Mouse (Mus musculus) erythroblast, embryonic 14.5 days (primary cell): ENCODE measurements around the gene Sctr. TPM values are rescaled to one million over a fixed set of nuclear protein-coding genes. Genes with fewer than 3 reads are reported as not detected.

Experiments
- H3K27me3 ChIP-seq: 2 replicates; pipeline ENCODE4 v1.6.1; 2012; ENCODE audit warnings: inconsistent platforms; ENCODE audit not compliant: control insufficient read depth
- H3K36me3 ChIP-seq: 2 replicates; pipeline ENCODE4 v1.6.1; 2012; ENCODE audit warnings: mild to moderate bottlenecking, inconsistent platforms; ENCODE audit not compliant: control insufficient read depth
- H3K4me1 ChIP-seq: 2 replicates; pipeline ENCODE4 v1.6.1; 2012; ENCODE audit warnings: inconsistent platforms; ENCODE audit not compliant: control insufficient read depth
- H3K4me3 ChIP-seq: replicated peaks from 2 replicates; pipeline ENCODE3; 2012; ENCODE audit warnings: moderate library complexity, mild to moderate bottlenecking, inconsistent platforms
- H3K9me3 ChIP-seq: 2 replicates; pipeline ENCODE4 v1.6.1; 2012; ENCODE audit warnings: low read length, inconsistent platforms, mixed read lengths; ENCODE audit not compliant: control insufficient read depth
- GATA1 ChIP-seq: IDR thresholded peaks from 2 replicates; pipeline ENCODE4 v1.6.1; 2012; ENCODE audit warnings: low read length, inconsistent platforms, mixed read lengths
- TAL1 ChIP-seq: IDR thresholded peaks from 3 replicates; pipeline ENCODE4 v1.6.1; 2012; ENCODE audit warnings: low read length, inconsistent platforms, mixed read lengths
- polyA plus RNA-seq: library from polyadenylated mRNA; stranded (reverse); fragments of >175 nt; gene quantifications from 2 replicates; pipeline ENCODE4 v1.2.3, GENCODE M21; 2012

The Sctr gene
- polyA plus RNA-seq, 1 experiment: not detected

DNA sequence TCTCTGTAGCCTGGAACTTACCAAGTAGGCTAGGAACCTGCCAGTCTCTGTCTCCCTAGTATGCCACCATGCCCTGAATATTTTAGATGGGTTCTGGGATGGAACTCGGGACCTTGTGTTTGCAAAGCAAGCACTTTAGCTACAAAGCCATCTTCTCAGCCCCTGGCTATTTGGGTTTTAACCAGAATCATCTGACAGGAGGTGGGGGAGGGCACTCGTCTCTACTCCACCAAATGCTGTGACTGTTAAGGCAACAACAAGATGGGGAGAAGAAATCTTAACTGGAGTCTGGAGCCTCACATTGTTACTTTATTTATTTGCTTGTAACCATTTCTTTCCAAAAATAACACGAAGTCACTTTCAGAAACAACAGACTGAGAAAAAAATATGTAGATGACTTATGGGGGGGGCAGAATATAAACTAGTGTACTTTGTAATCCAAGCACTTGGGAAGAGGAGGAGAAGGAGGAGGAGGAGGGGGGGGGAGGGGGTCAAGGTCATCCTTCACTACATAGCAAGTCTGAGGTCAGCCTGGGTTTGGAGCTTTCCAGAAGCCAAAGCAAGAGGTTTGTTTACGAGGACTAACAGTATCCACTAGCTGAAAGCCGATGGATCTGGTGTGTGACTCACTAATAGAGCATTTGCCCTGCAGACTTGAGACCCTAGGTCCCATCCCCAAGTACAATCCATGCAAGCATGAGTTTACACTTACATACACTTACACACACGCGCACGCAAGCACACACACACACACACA is 51.2 kb downstream of the Sctr start:
- Histone ChIP-seq H3K4me1 (no peaks in the 10 kb centered on the region), H3K36me3 (no peaks in the 10 kb centered on the region), H3K4me3 (no peak overlapping the region), H3K9me3 (no peaks in the 10 kb centered on the region), H3K27me3 (no peaks in the 10 kb centered on the region)
- TF ChIP-seq TAL1: no peak

DNA sequence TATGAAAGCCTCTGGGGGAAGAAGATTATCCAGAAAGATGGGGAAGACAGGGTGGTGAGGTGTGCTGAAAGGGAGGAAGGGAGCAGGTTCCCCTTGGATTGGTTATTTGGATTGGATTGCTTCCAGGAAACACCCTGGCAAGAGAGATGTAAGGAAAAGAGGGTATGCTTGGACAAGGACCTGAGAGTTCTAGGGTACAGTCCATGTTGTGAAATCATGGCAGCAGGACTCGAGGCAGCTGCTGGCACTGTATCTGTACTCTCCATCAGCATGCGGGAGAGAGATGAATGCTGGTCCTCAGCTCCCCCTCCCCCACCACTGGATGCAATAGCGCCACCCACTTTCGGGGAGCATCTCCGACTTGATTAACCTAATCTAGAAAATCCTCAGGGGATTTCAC is 54.0 kb downstream of the Sctr start:
- H3K4me1 ChIP-seq: no peaks in the 10 kb centered on the region
- no peaks in the 10 kb centered on the region for H3K27me3 ChIP-seq
- no peaks in the 10 kb centered on the region for H3K36me3 ChIP-seq
- H3K9me3 ChIP-seq: no peaks in the 10 kb centered on the region
- TF ChIP-seq GATA1 (no peak), TAL1 (no peak)
- H3K4me3 ChIP-seq: no peak overlapping the region

DNA sequence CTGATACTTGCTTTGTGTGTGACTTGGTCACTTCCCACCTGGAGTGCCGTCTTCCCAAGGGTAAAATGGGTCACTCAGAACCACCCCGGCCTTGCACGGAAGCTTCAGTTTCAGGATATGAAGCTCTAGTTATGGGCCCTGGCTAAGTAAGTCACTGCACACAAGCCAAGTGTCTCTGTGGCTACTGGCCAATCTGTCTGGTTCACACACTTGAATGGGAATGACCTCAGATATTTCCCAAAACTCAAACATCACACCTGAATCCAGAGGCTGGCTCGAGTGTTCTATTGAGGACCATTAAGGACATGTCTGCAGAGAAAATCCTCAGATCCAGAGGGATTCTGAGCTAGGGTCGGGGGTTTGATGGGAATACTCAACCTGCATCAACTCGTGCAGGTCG is 55.5 kb downstream of the Sctr start:
- Histone ChIP-seq H3K9me3 (no peaks in the 10 kb centered on the region), H3K27me3 (no peaks in the 10 kb centered on the region), H3K36me3 (no peaks in the 10 kb centered on the region), H3K4me3 (no peak overlapping the region), H3K4me1 (no peaks in the 10 kb centered on the region)
- TF ChIP-seq TAL1 (no peak), GATA1 (no peak)

DNA sequence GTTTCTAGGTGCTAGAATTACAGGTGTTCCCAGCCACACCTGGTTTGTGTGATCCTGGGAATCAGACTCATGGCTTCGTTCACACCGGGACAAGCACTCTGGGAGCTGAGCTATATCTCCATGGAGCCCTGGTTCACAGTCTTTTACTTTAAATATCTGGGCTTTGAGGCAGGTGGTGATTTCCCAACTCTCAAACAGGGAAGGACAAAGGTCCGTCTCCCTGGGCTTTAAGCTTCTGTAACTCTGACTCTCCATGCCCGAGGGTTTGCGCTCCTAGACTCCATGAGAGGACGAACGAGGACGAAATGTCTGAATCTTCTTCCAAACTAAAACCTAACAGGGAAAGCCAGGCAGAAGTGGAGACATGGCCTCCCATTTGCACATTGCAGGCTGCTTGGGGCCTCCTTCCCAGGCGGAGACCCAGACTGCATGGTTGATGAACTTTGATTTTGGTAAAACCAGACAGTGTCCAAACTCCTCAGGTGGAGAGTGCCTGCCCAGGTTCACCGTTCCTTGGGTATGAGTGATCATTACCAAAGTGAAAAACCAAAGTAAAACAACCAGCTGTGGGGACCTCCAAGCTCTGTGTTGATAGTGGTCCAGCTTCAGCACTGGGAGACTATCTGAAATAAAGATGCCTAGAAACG is 57.5 kb downstream of the Sctr start:
- Histone ChIP-seq H3K36me3 (peaks cover 4% of the 10 kb centered on the region; the same call in 1 of the 2 replicates), H3K9me3 (no peaks in the 10 kb centered on the region), H3K4me3 (no peak overlapping the region), H3K4me1 (no peaks in the 10 kb centered on the region), H3K27me3 (no peaks in the 10 kb centered on the region)
- TF ChIP-seq GATA1: no peak
- TF ChIP-seq TAL1: no peak

DNA sequence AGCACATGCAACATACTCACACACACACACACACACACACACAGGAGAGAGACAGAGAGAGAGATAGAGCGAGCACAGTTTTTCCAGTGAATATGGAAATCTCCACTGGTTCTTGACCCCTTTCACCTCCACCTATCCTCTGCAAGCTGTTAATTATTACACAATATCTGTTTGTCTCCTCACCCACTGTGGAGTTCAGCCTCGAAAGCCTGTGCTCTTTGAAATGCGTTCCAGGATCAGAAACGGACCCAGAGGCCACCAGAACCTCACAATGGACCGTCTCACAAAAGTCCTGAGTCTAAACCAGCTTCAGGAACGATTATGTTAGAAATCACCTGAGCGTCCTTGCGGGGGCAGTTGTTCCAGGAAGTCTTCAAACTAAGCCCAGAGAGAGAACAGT is 59.5 kb downstream of the Sctr start:
- H3K4me3 ChIP-seq: no peak overlapping the region
- TF ChIP-seq TAL1 (no peak), GATA1 (no peak)
- H3K36me3 ChIP-seq: peaks cover 4% of the 10 kb centered on the region; the same call in 1 of the 2 replicates
- H3K27me3 ChIP-seq: no peaks in the 10 kb centered on the region
- H3K9me3 ChIP-seq: no peaks in the 10 kb centered on the region
- no peaks in the 10 kb centered on the region for H3K4me1 ChIP-seq

DNA sequence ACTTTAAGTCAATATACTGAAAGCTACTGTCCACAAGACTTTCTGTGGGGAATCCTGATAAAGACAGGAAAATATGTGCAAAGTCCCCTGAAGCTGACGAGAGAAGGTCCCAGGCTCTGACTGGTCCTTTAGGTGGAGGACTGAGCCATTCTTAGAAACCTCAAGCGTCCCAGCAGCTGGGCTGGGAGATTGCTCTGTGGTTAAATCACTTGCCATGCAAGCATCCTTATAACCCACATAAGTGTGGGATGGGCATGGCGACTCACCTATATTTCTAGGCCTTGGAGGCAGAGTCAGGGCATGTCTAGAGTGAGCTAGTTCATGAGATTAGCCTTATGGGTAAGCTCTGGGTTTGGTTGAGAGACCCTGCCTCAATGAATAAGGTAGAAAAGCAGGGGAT is 59.9 kb downstream of the Sctr start:
- H3K9me3 ChIP-seq: no peaks in the 10 kb centered on the region
- peaks cover 4% of the 10 kb centered on the region; the same call in 1 of the 2 replicates for H3K36me3 ChIP-seq
- no peak overlapping the region for H3K4me3 ChIP-seq
- H3K4me1 ChIP-seq: no peaks in the 10 kb centered on the region
- no peaks in the 10 kb centered on the region for H3K27me3 ChIP-seq
- TF ChIP-seq GATA1 (no peak), TAL1 (no peak)

DNA sequence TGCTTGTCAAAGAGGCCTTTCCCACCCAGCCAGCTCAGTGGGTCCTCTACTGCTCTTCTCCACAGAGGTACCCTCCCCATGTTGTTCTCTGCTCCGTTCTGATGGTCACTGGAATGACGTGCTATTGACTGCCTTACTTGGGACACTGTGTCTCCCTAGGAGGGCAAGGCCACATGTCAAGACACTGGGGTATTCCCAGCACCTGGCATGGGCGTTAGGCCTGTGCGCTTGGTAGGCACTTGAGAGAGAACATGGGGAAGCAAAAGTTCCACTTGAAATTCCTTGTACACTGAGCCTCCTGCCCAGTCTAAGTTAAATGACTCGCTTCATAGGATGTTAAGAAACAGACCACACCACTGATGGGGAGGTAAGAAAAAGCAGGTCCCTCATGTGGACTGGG is 62.4 kb downstream of the Sctr start:
- no peaks in the 10 kb centered on the region for H3K9me3 ChIP-seq
- peaks cover 2% of the 10 kb centered on the region for H3K4me1 ChIP-seq
- no peak for TF ChIP-seq TAL1
- H3K4me3 ChIP-seq: no peak overlapping the region
- H3K27me3 ChIP-seq: peaks cover 19% of the 10 kb centered on the region
- peaks cover 4% of the 10 kb centered on the region; the same call in 1 of the 2 replicates for H3K36me3 ChIP-seq

DNA sequence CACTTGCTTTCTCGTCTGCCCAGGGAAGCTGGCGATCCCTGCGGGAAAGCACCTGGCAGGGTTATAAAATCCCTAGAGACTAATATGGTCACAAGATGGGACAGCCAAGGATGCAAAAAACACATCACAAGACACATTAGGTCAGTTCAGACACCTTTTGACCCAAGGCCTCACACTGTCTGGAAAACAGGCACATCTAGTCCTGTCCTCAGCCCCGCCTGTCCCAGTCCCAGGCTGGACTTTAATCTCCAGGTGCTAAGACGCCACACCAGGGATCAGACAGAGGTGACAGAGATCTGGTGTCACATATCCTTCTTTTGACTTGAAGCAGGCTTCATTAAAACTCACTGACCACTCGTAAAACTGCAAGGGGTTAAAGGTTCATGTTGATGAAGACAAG is 63.5 kb downstream of the Sctr start:
- H3K4me3 ChIP-seq: no peak overlapping the region
- no peaks in the 10 kb centered on the region for H3K9me3 ChIP-seq
- H3K4me1 ChIP-seq: peaks cover 2% of the 10 kb centered on the region
- TF ChIP-seq GATA1 (no peak), TAL1 (no peak)
- peaks cover 28% of the 10 kb centered on the region for H3K27me3 ChIP-seq
- peaks cover 4% of the 10 kb centered on the region; the same call in 1 of the 2 replicates for H3K36me3 ChIP-seq

DNA sequence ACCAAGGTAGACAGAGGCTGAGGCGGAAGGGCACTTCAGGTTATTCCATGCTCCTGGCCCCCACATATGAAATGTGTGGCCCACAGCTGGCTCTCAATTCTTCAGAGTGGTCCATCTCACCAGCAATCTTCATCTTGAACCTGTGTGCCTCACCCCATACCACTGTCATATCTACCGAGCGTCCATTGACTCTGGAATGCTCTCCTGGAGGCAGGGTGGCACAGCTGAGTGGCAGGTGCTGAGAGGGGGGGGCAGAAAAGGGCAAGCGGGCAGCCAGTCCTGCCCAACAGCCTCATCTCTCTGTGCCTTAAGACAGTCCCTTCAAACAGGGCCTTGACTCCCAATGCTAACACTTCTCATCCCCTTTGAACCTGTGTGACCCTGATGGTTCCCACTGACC is 64.4 kb downstream of the Sctr start:
- Histone ChIP-seq H3K9me3 (no peaks in the 10 kb centered on the region), H3K4me1 (peaks cover 2% of the 10 kb centered on the region), H3K36me3 (peaks cover 4% of the 10 kb centered on the region; the same call in 1 of the 2 replicates), H3K27me3 (peaks cover 28% of the 10 kb centered on the region), H3K4me3 (no peak overlapping the region)
- TF ChIP-seq GATA1 (no peak), TAL1 (no peak)

DNA sequence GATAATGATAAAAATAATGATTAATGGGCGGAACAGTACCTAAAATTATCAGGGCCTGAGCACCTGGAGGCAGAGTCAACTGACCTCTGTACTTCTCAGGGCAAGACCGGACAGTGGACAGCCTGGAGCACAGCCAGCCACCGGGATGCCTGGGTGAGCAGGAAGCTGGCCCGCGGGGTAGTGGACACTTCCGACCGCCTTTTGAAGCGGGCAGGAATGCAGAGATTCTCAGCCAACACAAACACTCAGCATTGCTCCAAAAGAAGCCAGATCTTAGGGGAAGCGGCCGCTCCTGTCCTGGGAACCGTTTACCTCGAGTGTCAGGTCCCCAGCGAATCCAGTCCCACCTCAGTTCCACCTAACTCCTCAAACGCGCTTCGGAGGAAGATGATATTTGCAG is 66.2 kb downstream of the Sctr start:
- Histone ChIP-seq H3K4me3 (peak overlapping the region; percentile 42), H3K27me3 (peaks cover 28% of the 10 kb centered on the region)
- TF ChIP-seq TAL1: no peak
- no peak for TF ChIP-seq GATA1

More for the DNA sequence above, 66.2 kb downstream of the Sctr start:
- H3K36me3 ChIP-seq: peaks cover under 1% of the 10 kb centered on the region; the same call in 1 of the 2 replicates
- no peaks in the 10 kb centered on the region for H3K9me3 ChIP-seq
- H3K4me1 ChIP-seq: peaks cover 2% of the 10 kb centered on the region
